Mouse (Mus musculus) intestine, postnatal 0 days (tissue): Measurements from ENCODE around the gene Slc22a18. TPM values are rescaled to one million over a fixed set of nuclear protein-coding genes. Genes with fewer than 3 reads are reported as not detected.

ENCODE experiments used
- ATAC-seq: fragments of 200-750 bp; cut with Nextera tagmentation; 2 replicates; pipeline ENCODE4 v1.8.0; 2017; ENCODE audit warnings: mild to moderate bottlenecking, moderate TSS enrichment, moderate library complexity
- H3K27ac ChIP-seq: fragments of 300-500 bp; sonication (generic); 2 replicates; pipeline ENCODE4 v1.5.1; 2014; ENCODE audit warnings: mild to moderate bottlenecking, low read depth, low read length, moderate library complexity
- H3K27me3 ChIP-seq: fragments of 300-500 bp; sonication (generic); replicated peaks from 2 replicates; pipeline ENCODE4 v1.6.1; 2014; ENCODE audit warnings: low read length, mixed read lengths; ENCODE audit not compliant: control insufficient read depth, insufficient read depth
- H3K36me3 ChIP-seq: fragments of 300-500 bp; sonication (generic); 2 replicates; pipeline ENCODE4 v1.6.1; 2014; ENCODE audit warnings: mild to moderate bottlenecking, moderate library complexity; ENCODE audit not compliant: control insufficient read depth, insufficient read depth
- H3K4me1 ChIP-seq: fragments of 300-500 bp; sonication (generic); replicated peaks from 2 replicates; pipeline ENCODE4 v1.6.1; 2014; ENCODE audit warnings: antibody characterized with exemption, low read length, mixed read lengths; ENCODE audit not compliant: control insufficient read depth, insufficient read depth
- H3K4me2 ChIP-seq: fragments of 300-500 bp; sonication (generic); replicated peaks from 2 replicates; pipeline ENCODE4 v1.6.1; 2014; ENCODE audit warnings: low read depth, mild to moderate bottlenecking, moderate library complexity
- H3K4me3 ChIP-seq: fragments of 300-500 bp; sonication (generic); 2 replicates; pipeline ENCODE4 v1.5.1; 2014; ENCODE audit warnings: low read depth, low read length
- H3K9ac ChIP-seq: fragments of 300-500 bp; sonication (generic); 2 replicates; pipeline ENCODE4 v1.6.1; 2014; ENCODE audit warnings: mild to moderate bottlenecking, low read depth, low read length
- H3K9me3 ChIP-seq: fragments of 300-500 bp; sonication (generic); 2 replicates; pipeline ENCODE4 v1.6.1; 2016; ENCODE audit warnings: mixed run types; ENCODE audit not compliant: control insufficient read depth
- CTCF ChIP-seq: sonication (generic); IDR thresholded peaks from 2 replicates; pipeline ENCODE4 v1.5.1; 2016; ENCODE audit warnings: low read depth, mild to moderate bottlenecking, control low read depth, antibody characterized with exemption, moderate library complexity
- WGBS: fragments of 180-500 bp; shearing (Covaris S2); extraction: QIAGEN DNeasy Blood & Tissue Kit; methylation state at CpG from one replicate; pipeline ENCODE4 v1.1.7; 2014; 5-methylcytosine and 5-hydroxymethylcytosine counted together
- polyA plus RNA-seq: library from polyadenylated mRNA; unstranded; fragments of >200 nt; fragmentation: Nextera tagmentation; extraction: Ambion mirVana; gene quantifications from 2 replicates; pipeline ENCODE4 v1.2.1, GENCODE M21; 2015

The Slc22a18 gene
- polyA plus RNA-seq, 1 experiment from 2014 or later = 21.6 TPM

DNA sequence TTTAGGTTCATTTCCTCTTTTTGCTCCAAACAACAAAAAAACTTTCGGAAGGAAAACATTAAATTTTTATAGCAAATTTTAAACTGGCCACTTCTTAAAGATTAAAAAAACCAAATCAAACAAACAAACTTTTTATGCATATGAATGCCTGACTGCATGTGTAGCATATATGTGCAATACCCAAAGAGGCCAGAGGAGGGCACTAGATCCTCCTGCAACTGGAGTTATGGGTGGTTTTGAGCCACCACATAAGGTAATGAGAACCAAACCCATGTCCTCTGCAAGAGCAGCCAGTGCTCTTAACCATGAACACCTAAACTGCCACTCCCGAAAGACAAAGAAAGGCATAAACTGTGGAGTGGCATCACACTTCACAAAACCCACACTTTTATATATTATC is 70.8 kb downstream of the Slc22a18 start:
- 0 out of 2 replicates have a peak, but pooled peaks cover 1% of the 10 kb centered on the region for H3K36me3 ChIP-seq
- no peak overlapping the region for H3K9ac ChIP-seq
- 92% methylated on average over 2 of the region's 2 CpGs for WGBS
- no peak overlapping the region for H3K4me3 ChIP-seq
- no peak for ATAC-seq
- peak; percentile 76 for TF ChIP-seq CTCF
- H3K4me2 ChIP-seq = no peak overlapping the region
- H3K4me1 ChIP-seq = no peaks in the 10 kb centered on the region; the same call in 1 of the 2 replicates
- no peaks in the 10 kb centered on the region for H3K9me3 ChIP-seq
- H3K27ac ChIP-seq = no peak overlapping the region
- no peaks in the 10 kb centered on the region for H3K27me3 ChIP-seq

GRCm38 (mm10) chr7:143546554-143546953 is 73.0 kb downstream of the Slc22a18 start:
- Histone ChIP-seq H3K4me2 (peak overlapping the region; percentile 72; the same call in 1 of the 2 replicates), H3K4me3 (no peak overlapping the region), H3K36me3 (no peaks in the 10 kb centered on the region), H3K4me1 (no peaks in the 10 kb centered on the region; the same call in 1 of the 2 replicates), H3K9ac (no peak overlapping the region), H3K27ac (no peak overlapping the region), H3K27me3 (no peaks in the 10 kb centered on the region), H3K9me3 (no peaks in the 10 kb centered on the region)
- TF ChIP-seq CTCF = no peak
- WGBS = 26% methylated on average over 2 of the region's 2 CpGs
- ATAC-seq = no peak

GRCm38 (mm10) chr7:143548231-143548961 is 74.9 kb downstream of the Slc22a18 start:
- Histone ChIP-seq H3K4me1 (no peaks in the 10 kb centered on the region; the same call in 1 of the 2 replicates), H3K4me2 (peak overlapping the region; percentile 72), H3K4me3 (peak overlapping the region; percentile 90), H3K9me3 (no peaks in the 10 kb centered on the region), H3K27me3 (no peaks in the 10 kb centered on the region), H3K9ac (peak overlapping the region; percentile 87), H3K36me3 (no peaks in the 10 kb centered on the region), H3K27ac (peak overlapping the region; percentile 96)
- WGBS = under 1% methylated on average over 42 of the region's 63 CpGs
- ATAC-seq = peak; percentile 85
- TF ChIP-seq CTCF = no peak

Other genes starting within 250 kb of the Slc22a18 start
- 542 and 615 TPM in 2 replicates for gene Cdkn1c, start 12.7 kb upstream of the Slc22a18 start, polyA plus RNA-seq
- 1.0 and 1.3 TPM in 2 replicates for gene Phlda2, start 29.4 kb downstream of the Slc22a18 start, polyA plus RNA-seq
- gene Nap1l4, start 75.4 kb downstream of the Slc22a18 start, polyA plus RNA-seq = 79.9 and 85.0 TPM in 2 replicates
- gene Cars, start 126.4 kb downstream of the Slc22a18 start, polyA plus RNA-seq = 19.3 and 21.1 TPM in 2 replicates
- 0.27 TPM in 2 replicates for gene Tnfrsf26, start 155.0 kb downstream of the Slc22a18 start, polyA plus RNA-seq
- 2.7 and 3.1 TPM in 2 replicates for gene Tnfrsf22, start 175.9 kb downstream of the Slc22a18 start, polyA plus RNA-seq
- 5.1 and 6.3 TPM in 2 replicates for gene Tnfrsf23, start 212.1 kb downstream of the Slc22a18 start, polyA plus RNA-seq